Mouse (Mus musculus) hindbrain, embryonic 15.5 days (tissue): ENCODE data around the gene Arhgap23. TPM values are rescaled to one million over a fixed set of nuclear protein-coding genes. Genes with fewer than 3 reads are reported as not detected.

Experiments
- ATAC-seq: fragments of 200-750 bp; cut with Nextera tagmentation; 2 replicates; pipeline ENCODE4 v1.8.0; 2017; ENCODE audit warnings: low read depth, moderate number of reproducible peaks, moderate TSS enrichment; ENCODE audit not compliant: low FRiP score
- H3K27ac ChIP-seq: fragments of 300-500 bp; sonication (generic); replicated peaks from 2 replicates; pipeline ENCODE4 v1.5.1; 2015; ENCODE audit warnings: mild to moderate bottlenecking, inconsistent platforms
- H3K27me3 ChIP-seq: fragments of 300-500 bp; sonication (generic); 2 replicates; pipeline ENCODE4 v1.6.1; 2015; ENCODE audit warnings: control low read depth, inconsistent platforms
- H3K36me3 ChIP-seq: fragments of 300-500 bp; sonication (generic); 2 replicates; pipeline ENCODE4 v1.6.1; 2015; ENCODE audit warnings: control low read depth, inconsistent platforms
- H3K4me1 ChIP-seq: fragments of 300-500 bp; sonication (generic); replicated peaks from 2 replicates; pipeline ENCODE4 v1.6.1; 2015; ENCODE audit warnings: control low read depth, inconsistent platforms
- H3K4me2 ChIP-seq: fragments of 300-500 bp; sonication (generic); 2 replicates; pipeline ENCODE4 v1.6.1; 2015; ENCODE audit warnings: moderate library complexity, mild to moderate bottlenecking, inconsistent platforms
- H3K4me3 ChIP-seq: fragments of 300-500 bp; sonication (generic); 2 replicates; pipeline ENCODE4 v1.5.1; 2015; ENCODE audit warnings: mild to moderate bottlenecking, inconsistent platforms
- H3K9ac ChIP-seq: fragments of 300-500 bp; sonication (generic); 2 replicates; pipeline ENCODE4 v1.6.1; 2015; ENCODE audit warnings: inconsistent platforms
- H3K9me3 ChIP-seq: fragments of 300-500 bp; sonication (generic); 2 replicates; pipeline ENCODE4 v1.6.1; 2016; ENCODE audit warnings: control low read depth, inconsistent platforms
- WGBS: fragments of 180-500 bp; shearing (Covaris S2); methylation state at CpG from one replicate; pipeline ENCODE4 v1.1.7; 2015; 5-methylcytosine and 5-hydroxymethylcytosine counted together
- polyA plus RNA-seq: library from polyadenylated mRNA; unstranded; fragments of >200 nt; fragmentation: Nextera tagmentation; extraction: Ambion mirVana; gene quantifications from 2 replicates; pipeline ENCODE4 v1.2.1, GENCODE M21; 2015

The Arhgap23 gene
- polyA plus RNA-seq, 1 experiment from 2014 or later, result 10.1 TPM

DNA sequence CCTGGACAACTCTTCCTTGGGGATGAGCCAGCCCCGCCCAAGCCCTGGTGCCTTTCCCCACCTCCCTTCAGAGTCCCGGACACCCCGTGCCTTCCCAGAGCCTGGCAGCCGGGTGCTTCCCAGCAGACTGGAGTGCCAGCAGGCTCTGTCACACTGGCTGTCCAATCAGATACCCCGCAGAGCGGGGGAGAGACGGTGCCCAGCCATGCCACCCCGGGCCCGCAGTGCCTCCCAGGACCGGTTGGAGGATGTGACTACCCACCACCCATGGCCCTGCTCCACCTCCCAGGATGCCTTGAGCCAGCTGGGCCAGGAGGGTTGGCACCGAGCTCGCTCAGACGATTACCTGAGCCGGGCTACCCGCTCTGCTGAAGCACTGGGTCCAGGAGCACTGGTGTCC lies 36.3 kb downstream of the Arhgap23 start:
- WGBS, result 92% methylated on average over 15 of the region's 15 CpGs
- no peak for ATAC-seq
- Histone ChIP-seq H3K27ac (no peak overlapping the region), H3K9me3 (no peaks in the 10 kb centered on the region), H3K27me3 (no peaks in the 10 kb centered on the region), H3K36me3 (peaks cover 11% of the 10 kb centered on the region; the same call in 1 of the 2 replicates), H3K9ac (no peak overlapping the region), H3K4me1 (peaks cover 52% of the 10 kb centered on the region), H3K4me2 (peak overlapping the region; percentile 94), H3K4me3 (peak overlapping the region; percentile 68; the same call in 1 of the 2 replicates)

DNA sequence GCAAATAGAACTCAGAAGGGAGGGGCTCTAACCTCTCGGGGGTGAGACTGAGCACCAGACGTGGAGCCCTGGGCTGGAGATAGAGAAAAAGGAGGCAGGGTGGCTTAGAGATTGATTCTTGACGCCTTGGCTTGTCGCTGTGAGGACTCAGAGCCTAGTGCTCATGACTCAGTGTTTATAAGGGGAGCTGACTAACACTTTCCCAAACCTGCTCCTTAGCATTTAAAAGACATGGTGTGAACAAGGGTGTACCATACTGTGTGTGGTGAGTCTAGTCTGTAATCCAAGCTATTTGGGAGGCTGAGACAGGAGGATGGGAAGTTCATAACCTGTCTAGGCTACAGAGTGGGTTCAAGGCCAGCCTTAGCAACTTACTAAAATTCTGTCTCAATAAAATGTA lies 41.8 kb downstream of the Arhgap23 start:
- no peak overlapping the region for H3K27ac ChIP-seq
- H3K36me3 ChIP-seq, result peaks cover 30% of the 10 kb centered on the region
- 83% methylated on average over 4 of the region's 4 CpGs for WGBS
- no peak overlapping the region for H3K4me3 ChIP-seq
- no peak for ATAC-seq
- H3K4me2 ChIP-seq, result no peak overlapping the region
- H3K9me3 ChIP-seq, result no peaks in the 10 kb centered on the region
- H3K9ac ChIP-seq, result no peak overlapping the region
- peaks cover 17% of the 10 kb centered on the region for H3K4me1 ChIP-seq
- H3K27me3 ChIP-seq, result no peaks in the 10 kb centered on the region

DNA sequence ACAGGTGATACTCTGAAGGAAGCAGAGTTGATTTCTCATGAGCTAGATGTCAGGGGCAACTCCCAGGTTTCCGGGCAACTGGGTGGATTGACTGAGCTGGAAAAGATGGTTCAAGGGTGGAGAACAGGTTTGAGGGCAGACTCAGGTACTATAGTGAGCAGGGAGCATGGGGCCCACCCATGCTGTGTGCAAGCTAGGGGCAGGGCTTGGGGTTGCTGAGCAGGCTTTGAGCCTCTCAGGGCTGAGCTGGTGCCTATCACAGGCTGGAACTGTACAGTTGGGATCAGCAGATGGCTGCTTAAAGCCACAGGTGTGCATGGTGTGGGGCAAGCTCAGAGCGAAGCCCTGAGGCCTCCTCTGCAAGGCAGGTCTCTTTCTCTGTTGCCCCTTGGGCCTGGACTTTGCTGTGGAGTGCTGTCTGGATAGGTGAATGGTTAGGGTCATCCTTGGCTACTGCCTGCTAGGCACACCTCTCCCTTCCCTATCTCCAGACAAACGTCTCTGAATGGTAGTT lies 46.0 kb downstream of the Arhgap23 start:
- no peaks in the 10 kb centered on the region for H3K9me3 ChIP-seq
- no peak overlapping the region for H3K27ac ChIP-seq
- H3K27me3 ChIP-seq, result no peaks in the 10 kb centered on the region
- no peak; the same call in 1 of the 2 replicates for ATAC-seq
- H3K4me2 ChIP-seq, result no peak overlapping the region
- 87% methylated on average over 3 of the region's 3 CpGs for WGBS
- H3K4me3 ChIP-seq, result no peak overlapping the region
- H3K4me1 ChIP-seq, result no peaks in the 10 kb centered on the region
- peaks cover 49% of the 10 kb centered on the region for H3K36me3 ChIP-seq
- no peak overlapping the region for H3K9ac ChIP-seq

DNA sequence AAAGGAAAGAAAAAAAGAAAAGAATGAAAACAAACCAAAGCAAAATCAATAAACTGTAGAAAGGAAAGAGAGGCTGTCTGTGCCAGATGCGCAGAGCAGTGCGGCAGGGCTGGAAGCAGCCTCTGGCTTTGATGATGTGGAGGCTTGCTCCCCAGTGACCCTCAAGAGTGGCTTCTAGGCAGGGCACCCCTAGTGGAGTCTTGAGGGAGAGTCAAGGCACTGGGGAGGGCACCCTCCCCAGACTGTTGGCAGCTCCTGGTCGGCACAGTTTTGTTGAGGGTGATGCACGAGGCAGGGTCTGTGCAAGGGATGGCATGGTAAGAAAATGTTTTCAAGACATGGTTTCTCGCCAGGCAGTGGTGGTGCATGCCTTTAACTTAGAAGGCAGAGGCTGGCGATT lies 47.2 kb downstream of the Arhgap23 start:
- peaks cover 53% of the 10 kb centered on the region for H3K36me3 ChIP-seq
- 90% methylated on average over 6 of the region's 6 CpGs for WGBS

DNA sequence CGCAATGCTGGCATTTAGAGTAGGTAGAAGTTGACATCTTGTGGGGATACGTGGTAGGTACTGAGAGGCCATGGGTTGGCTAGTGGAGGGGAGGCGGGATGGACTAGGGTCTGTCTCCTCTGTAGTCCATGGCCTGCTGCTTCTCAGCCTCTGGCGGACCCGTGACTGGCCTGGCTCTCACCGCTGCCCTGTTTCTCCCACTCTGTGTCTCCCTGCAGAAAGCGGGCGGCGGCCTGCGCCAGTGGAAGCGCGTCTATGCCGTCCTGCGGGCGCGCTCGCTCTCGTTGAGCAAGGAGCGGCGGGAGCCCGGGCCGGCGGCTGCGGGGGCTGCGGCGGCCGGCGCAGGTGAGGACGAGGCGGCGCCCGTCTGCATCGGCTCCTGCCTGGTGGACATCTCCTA lies 47.8 kb downstream of the Arhgap23 start:
- ATAC-seq, result no peak
- Histone ChIP-seq H3K36me3 (peaks cover 53% of the 10 kb centered on the region), H3K4me3 (no peak overlapping the region), H3K9ac (no peak overlapping the region), H3K4me2 (no peak overlapping the region), H3K9me3 (no peaks in the 10 kb centered on the region), H3K27ac (no peak overlapping the region), H3K4me1 (no peaks in the 10 kb centered on the region), H3K27me3 (no peaks in the 10 kb centered on the region)
- WGBS, result 41% methylated on average over 33 of the region's 33 CpGs

More for the DNA sequence above, 47.2 kb downstream of the Arhgap23 start:
- Histone ChIP-seq H3K9me3 (no peaks in the 10 kb centered on the region), H3K27me3 (no peaks in the 10 kb centered on the region), H3K9ac (no peak overlapping the region), H3K4me3 (no peak overlapping the region), H3K27ac (no peak overlapping the region), H3K4me1 (no peaks in the 10 kb centered on the region), H3K4me2 (no peak overlapping the region)
- ATAC-seq, result no peak

DNA sequence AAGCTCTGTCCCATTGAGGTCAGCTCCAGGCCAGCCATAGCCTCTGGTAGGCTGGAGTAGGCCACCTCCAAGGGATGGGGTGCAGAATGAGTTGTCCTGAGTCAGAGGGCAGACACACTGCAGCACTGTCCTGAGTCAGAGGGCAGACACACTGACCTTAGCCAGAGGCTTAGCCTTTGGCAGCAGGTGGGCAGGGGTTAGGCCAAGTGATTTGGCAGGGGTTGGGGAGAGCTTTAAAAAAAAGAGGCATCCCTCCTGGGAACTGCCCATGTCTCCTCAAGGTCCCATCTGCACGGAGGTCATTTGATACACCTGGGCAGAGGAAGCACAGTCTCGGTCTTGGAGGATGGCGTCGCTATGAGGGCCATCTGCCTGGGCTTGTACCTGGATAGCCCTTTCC lies 48.7 kb downstream of the Arhgap23 start:
- Histone ChIP-seq H3K4me2 (no peak overlapping the region), H3K36me3 (peaks cover 45% of the 10 kb centered on the region), H3K9ac (no peak overlapping the region), H3K4me1 (no peaks in the 10 kb centered on the region), H3K27ac (no peak overlapping the region), H3K9me3 (no peaks in the 10 kb centered on the region), H3K4me3 (no peak overlapping the region), H3K27me3 (no peaks in the 10 kb centered on the region)
- no peak for ATAC-seq
- 97% methylated on average over 4 of the region's 4 CpGs for WGBS

DNA sequence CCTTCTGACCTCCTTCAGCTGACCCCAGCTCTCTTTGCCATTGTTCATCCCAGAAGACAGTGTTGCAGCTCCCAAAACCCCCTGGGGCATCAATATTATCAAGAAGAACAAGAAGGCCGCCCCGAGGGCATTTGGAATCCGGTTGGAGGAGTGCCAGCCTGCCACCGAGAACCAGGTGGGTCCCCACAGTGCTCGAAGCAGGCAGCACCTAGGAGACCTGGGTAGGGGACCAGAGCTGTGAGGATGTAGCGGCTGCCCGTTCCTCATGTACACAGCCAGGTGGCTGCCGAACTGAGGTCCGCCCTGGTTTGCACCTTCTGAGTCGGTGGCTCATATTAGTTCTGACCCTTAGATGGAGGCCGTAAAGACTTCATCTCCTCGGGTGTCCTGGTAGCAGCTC lies 50.6 kb downstream of the Arhgap23 start:
- no peaks in the 10 kb centered on the region for H3K27me3 ChIP-seq
- H3K4me1 ChIP-seq, result no peaks in the 10 kb centered on the region
- no peak overlapping the region for H3K27ac ChIP-seq
- no peaks in the 10 kb centered on the region for H3K9me3 ChIP-seq
- H3K4me3 ChIP-seq, result no peak overlapping the region
- WGBS, result 84% methylated on average over 12 of the region's 12 CpGs
- no peak overlapping the region for H3K9ac ChIP-seq
- no peak for ATAC-seq
- H3K4me2 ChIP-seq, result no peak overlapping the region
- H3K36me3 ChIP-seq, result peaks cover 57% of the 10 kb centered on the region

DNA sequence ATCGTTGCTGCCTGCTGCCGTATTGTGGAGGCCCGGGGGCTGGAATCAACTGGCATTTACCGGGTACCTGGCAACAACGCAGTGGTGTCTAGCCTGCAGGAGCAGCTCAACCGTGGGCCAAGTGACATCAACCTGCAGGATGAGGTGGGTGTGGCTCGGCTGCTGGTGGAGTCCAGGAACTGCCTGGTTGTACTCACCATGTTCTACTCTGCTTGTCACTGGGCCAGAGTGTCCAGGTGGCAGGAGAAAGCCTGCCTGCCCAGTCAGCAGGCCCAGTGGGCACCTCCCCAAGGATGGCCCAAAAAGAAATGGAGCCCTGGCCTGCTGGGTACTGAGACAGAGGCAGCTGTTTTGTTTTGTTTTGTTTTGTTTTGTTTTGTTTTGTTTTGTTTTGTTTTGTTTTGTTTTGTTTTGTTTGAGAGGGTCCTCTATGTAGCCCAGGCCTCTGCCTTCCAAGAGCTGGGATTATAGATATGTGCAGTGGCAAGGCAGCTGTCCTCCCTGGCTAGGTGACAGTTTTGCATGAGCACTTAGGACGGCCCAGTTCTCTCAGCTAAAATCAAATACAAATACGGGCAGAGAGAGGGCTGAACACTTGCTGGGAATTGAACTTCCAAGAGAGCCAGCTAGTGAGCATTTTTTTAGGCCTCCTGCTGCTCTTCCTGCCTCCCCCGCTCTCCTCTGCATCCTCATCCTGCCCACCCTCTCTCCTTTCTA lies 51.3 kb downstream of the Arhgap23 start:
- Histone ChIP-seq H3K9me3 (no peaks in the 10 kb centered on the region), H3K4me3 (no peak overlapping the region), H3K4me1 (no peaks in the 10 kb centered on the region), H3K27ac (no peak overlapping the region), H3K36me3 (peaks cover 55% of the 10 kb centered on the region), H3K27me3 (no peaks in the 10 kb centered on the region), H3K4me2 (no peak overlapping the region), H3K9ac (no peak overlapping the region)
- 74% methylated on average over 10 of the region's 10 CpGs for WGBS
- no peak for ATAC-seq

DNA sequence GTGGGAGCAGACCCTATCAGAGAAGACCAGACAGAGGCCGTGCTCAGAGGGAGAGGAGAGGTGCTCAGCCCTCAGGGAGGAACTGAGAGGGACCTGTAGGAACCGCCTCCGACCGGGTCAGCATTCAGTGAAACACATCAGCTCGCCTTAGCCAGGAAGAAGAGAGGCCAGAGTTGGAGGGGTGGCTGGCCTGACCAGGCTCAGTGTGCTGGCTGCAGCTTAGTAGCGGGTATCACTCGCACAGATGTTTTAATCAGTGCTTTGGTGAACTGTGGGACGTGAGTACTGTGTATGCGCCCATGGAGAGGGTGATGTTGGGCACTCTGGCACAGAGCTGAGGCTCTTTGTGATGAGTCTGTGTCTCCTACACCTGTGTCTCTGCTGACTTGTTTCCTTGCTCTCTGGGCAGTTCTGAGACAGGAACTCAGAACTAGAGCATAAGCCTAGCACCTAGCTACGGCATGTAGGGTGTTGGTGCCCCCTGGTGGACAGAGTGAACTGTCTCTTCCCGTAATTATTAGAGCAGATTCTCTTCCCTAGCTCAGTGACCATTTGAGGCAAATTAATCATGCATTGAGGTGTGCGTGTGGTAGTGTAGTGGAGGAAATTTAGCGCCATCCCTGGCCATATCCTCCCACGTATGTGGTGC lies 53.4 kb downstream of the Arhgap23 start:
- WGBS, result 45% methylated on average over 14 of the region's 14 CpGs
- Histone ChIP-seq H3K4me3 (no peak overlapping the region), H3K4me1 (no peaks in the 10 kb centered on the region), H3K27me3 (no peaks in the 10 kb centered on the region), H3K36me3 (peaks cover 61% of the 10 kb centered on the region), H3K27ac (no peak overlapping the region), H3K4me2 (no peak overlapping the region), H3K9me3 (no peaks in the 10 kb centered on the region), H3K9ac (no peak overlapping the region)
- ATAC-seq, result peak; percentile 59

DNA sequence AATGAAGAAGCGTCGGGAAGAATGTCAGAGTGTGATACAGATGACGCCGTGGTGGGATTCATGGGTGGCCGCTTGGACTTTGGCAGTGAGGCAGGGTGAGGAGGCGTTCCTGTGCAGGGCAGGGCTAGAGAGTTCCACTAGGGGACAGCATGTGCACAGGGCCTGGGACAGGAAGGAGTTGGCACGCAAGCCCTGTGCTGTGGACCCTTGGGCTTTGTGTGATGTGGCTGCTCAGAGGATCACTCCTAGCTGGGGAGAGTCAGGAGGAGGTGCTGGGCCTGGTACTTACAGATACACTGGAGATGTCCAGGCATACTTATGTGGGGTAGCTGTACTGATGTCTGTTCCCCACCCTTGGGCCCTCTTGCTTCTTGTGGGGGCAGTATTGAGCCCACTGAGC lies 54.5 kb downstream of the Arhgap23 start:
- WGBS, result 85% methylated on average over 7 of the region's 7 CpGs
- Histone ChIP-seq H3K27me3 (no peaks in the 10 kb centered on the region), H3K36me3 (peaks cover 53% of the 10 kb centered on the region)

DNA sequence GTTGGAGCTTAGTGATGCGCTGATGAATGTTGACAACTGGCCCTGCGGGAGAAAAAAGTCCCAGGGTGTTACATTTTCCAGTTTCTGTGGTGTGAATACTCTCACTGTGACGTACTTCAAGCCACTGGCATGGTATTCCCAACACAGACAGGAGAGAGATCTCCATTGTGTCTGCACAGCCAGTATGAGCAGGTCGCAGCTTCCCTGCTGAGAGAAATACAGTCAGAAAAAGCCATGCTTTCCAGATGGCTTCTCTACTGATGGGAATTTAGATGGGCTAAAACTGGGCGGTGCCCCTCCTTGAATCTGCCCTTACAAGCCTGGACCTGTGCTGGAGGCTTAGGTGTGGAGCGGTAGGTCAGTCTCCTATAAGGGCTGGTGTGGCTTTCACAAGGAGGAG lies 55.9 kb downstream of the Arhgap23 start:
- H3K27me3 ChIP-seq, result no peaks in the 10 kb centered on the region
- H3K9ac ChIP-seq, result no peak overlapping the region
- no peak overlapping the region for H3K27ac ChIP-seq
- no peak overlapping the region for H3K4me3 ChIP-seq
- peaks cover 57% of the 10 kb centered on the region for H3K36me3 ChIP-seq
- WGBS, result 82% methylated on average over 6 of the region's 6 CpGs
- H3K9me3 ChIP-seq, result no peaks in the 10 kb centered on the region
- no peak overlapping the region for H3K4me2 ChIP-seq
- no peaks in the 10 kb centered on the region for H3K4me1 ChIP-seq
- no peak for ATAC-seq

More for the DNA sequence above, 54.5 kb downstream of the Arhgap23 start:
- Histone ChIP-seq H3K4me1 (no peaks in the 10 kb centered on the region), H3K9ac (no peak overlapping the region), H3K9me3 (no peaks in the 10 kb centered on the region), H3K4me3 (no peak overlapping the region), H3K27ac (no peak overlapping the region), H3K4me2 (no peak overlapping the region)
- ATAC-seq, result 0 out of 2 replicates have a peak, but pooled peaks have one; percentile 44

DNA sequence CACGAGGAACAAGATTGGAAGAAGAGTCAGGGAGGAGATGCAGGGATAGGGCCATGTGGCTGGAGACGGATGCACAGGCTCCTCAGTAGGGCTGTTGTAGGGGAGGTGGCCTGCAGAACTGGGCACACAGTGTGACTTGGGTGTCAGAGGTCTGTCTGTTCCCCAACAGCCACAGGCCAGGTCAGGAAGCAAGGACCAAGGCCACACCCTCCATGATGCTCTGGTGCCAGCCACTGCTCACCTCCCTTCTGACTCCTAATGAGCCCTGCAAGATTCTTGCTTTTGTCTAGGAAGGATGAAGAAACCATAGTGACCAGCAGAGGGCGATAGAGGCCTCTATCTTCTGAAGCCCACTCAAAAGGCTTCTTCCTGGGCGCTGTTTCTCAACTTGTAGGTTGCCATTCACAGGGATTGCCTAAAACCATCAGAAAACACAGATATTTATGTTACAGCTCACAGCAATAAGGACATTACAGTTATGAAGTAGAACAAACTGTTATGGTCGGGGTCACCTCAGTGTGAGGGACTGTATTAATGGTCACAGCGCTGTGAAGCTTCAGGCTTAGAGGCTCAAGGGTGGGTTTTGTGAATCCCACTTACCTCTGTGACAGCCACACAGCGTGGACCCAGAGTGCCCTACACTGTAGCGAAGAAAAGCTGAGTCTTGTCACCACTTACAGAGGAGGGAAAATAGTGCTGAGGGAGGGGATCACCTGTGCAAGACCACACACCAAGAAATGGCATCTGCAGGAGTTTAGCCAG lies 61.2 kb downstream of the Arhgap23 start:
- Histone ChIP-seq H3K9me3 (no peaks in the 10 kb centered on the region), H3K27me3 (no peaks in the 10 kb centered on the region), H3K9ac (no peak overlapping the region), H3K4me3 (no peak overlapping the region), H3K4me2 (no peak overlapping the region), H3K4me1 (no peaks in the 10 kb centered on the region), H3K36me3 (peaks cover 66% of the 10 kb centered on the region), H3K27ac (no peak overlapping the region)
- 57% methylated on average over 8 of the region's 8 CpGs for WGBS
- ATAC-seq, result peak; percentile 69
